In genomic region chr2:11406103-11406615, GRCm38 (mm10) we compare ENCODE assay signal across 25 mouse cellular contexts.
A peak's percentile ranks its signal among the peaks of the same experiment; 100 is the strongest.
DNase-seq lines count a peak whose midpoint lies in the region; ATAC-seq and TF ChIP-seq lines count a peak whose summit lies in the region.
"Had no signal": no experiment of that assay in that cellular context is flagged by ENCODE, and none has a peak within 500 bp of the region (broad histone marks: within the 10 kb centered on the region; RNA-seq: fewer than 3 reads in every experiment).

No protein-coding gene starts in this region.

- TF ChIP-seq POLR2A in liver, adult 2 months (IDR thresholded peaks at IDR 0.05; ENCODE audit: extremely low read depth, insufficient read depth, low read length), result no peak

- no peaks in the 10 kb centered on the region for H3K27me3 ChIP-seq in liver, adult 2 months (ENCODE audit: control insufficient read depth, insufficient read depth, low read length)
- no peaks in the 10 kb centered on the region for H3K27me3 ChIP-seq in liver, embryonic 13.5 days
- H3K27me3 ChIP-seq in liver, embryonic 16.5 days (ENCODE audit: control insufficient read depth, insufficient read depth, low read depth, low read length), result no peaks in the 10 kb centered on the region
- H3K27me3 ChIP-seq: embryonic facial prominence, embryonic 13.5 days; forebrain, embryonic 12.5 days; forebrain, embryonic 15.5 days; hindbrain, embryonic 13.5 days had no signal

- no peak overlapping the region for H3K9ac ChIP-seq in liver, adult 2 months (ENCODE audit: low read depth, low read length)
- no peak overlapping the region for H3K9ac ChIP-seq in liver, embryonic 13.5 days
- no peak overlapping the region for H3K9ac ChIP-seq in liver, embryonic 16.5 days (ENCODE audit: low read depth, low read length)
- H3K9ac ChIP-seq: embryonic facial prominence, embryonic 13.5 days; forebrain, embryonic 12.5 days; forebrain, embryonic 15.5 days; hindbrain, embryonic 13.5 days had no signal

- H3K4me2 ChIP-seq in liver, embryonic 13.5 days, result no peak overlapping the region
- no peak overlapping the region for H3K4me2 ChIP-seq in liver, embryonic 16.5 days (ENCODE audit: low read depth, low read length)
- H3K4me2 ChIP-seq: embryonic facial prominence, embryonic 13.5 days; forebrain, embryonic 12.5 days; forebrain, embryonic 15.5 days; hindbrain, embryonic 13.5 days had no signal

- peak; percentile 91 for DNase-seq in liver, adult 2 months (ENCODE audit: extremely low read depth, low read depth, low spot score)
- DNase-seq in liver, result no peak
- no peak for DNase-seq in liver, embryonic 13.5 days
- DNase-seq in retina, postnatal 1 day, result no peak
- no peak for DNase-seq in frontal cortex, postnatal 14 days (ENCODE audit: low spot score in 2 of 2)
- DNase-seq: adrenal gland, adult 2 months; adrenal gland, postnatal 14 days; cerebellum, adult 11-12 months; cerebellum, adult 8-10 months; cerebellum, postnatal 10 days; cerebellum, postnatal 36 days; embryo, embryonic 11 days; gastrocnemius, adult 2 months; gastrocnemius, postnatal 14 days; heart, adult 18-20 months had no signal

- H3K79me2 ChIP-seq in liver, adult 2 months (ENCODE audit: control insufficient read depth, insufficient read depth, low read length), result no peaks in the 10 kb centered on the region

- H3K4me1 ChIP-seq in liver, adult 2 months (ENCODE audit: control insufficient read depth, insufficient read depth, low read length), result peaks cover 10% of the 10 kb centered on the region
- no peaks in the 10 kb centered on the region for H3K4me1 ChIP-seq in liver, embryonic 13.5 days (replicated peaks)
- no peaks in the 10 kb centered on the region for H3K4me1 ChIP-seq in liver, embryonic 16.5 days (ENCODE audit: control insufficient read depth, low read depth, low read length)
- H3K4me1 ChIP-seq: embryonic facial prominence, embryonic 10.5 days; embryonic facial prominence, embryonic 13.5 days; forebrain, embryonic 12.5 days; forebrain, embryonic 15.5 days; hindbrain, embryonic 13.5 days had no signal

- no peak for TF ChIP-seq CTCF in liver, adult 2 months (IDR thresholded peaks at IDR 0.05; ENCODE audit: low read depth, low read length)

- no peak overlapping the region for H3K4me3 ChIP-seq in liver, adult 2 months (ENCODE audit: insufficient read depth, low read depth, low read length)
- H3K4me3 ChIP-seq in liver, embryonic 13.5 days (replicated peaks), result no peak overlapping the region
- no peak overlapping the region for H3K4me3 ChIP-seq in liver, embryonic 16.5 days (ENCODE audit: low read depth, low read length)
- H3K4me3 ChIP-seq: embryonic facial prominence, embryonic 10.5 days; embryonic facial prominence, embryonic 13.5 days; erythroblast, embryonic 14.5 days; forebrain, embryonic 12.5 days; forebrain, embryonic 15.5 days; gastrocnemius, adult 2 months; hindbrain, embryonic 10.5 days; hindbrain, embryonic 13.5 days had no signal

- peak overlapping the region; percentile 94 for H3K27ac ChIP-seq in liver, adult 2 months (replicated peaks; ENCODE audit: insufficient read depth, low read depth, low read length)
- no peak overlapping the region for H3K27ac ChIP-seq in liver, embryonic 13.5 days
- H3K27ac ChIP-seq in liver, embryonic 16.5 days (ENCODE audit: low read length), result no peak overlapping the region
- H3K27ac ChIP-seq: embryonic facial prominence, embryonic 10.5 days; embryonic facial prominence, embryonic 13.5 days; forebrain, embryonic 12.5 days; forebrain, embryonic 15.5 days; gastrocnemius, adult 2 months; hindbrain, embryonic 10.5 days; hindbrain, embryonic 13.5 days had no signal

- ATAC-seq in liver, embryonic 13.5 days (ENCODE audit: low read depth), result peak; percentile 61
- peak; percentile 67 for ATAC-seq in liver, embryonic 16.5 days (ENCODE audit: low read depth)
- ATAC-seq: CD4-positive, CD25-positive, alpha-beta regulatory T cell, adult 4 months; forebrain, embryonic 15.5 days; hindbrain, embryonic 16.5 days had no signal

- no peaks in the 10 kb centered on the region for H3K9me3 ChIP-seq in liver, embryonic 13.5 days (replicated peaks)
- no peaks in the 10 kb centered on the region for H3K9me3 ChIP-seq in liver, embryonic 16.5 days (replicated peaks; ENCODE audit: control insufficient read depth, low read length)
- H3K9me3 ChIP-seq: embryonic facial prominence, embryonic 10.5 days; embryonic facial prominence, embryonic 13.5 days; forebrain, embryonic 12.5 days; forebrain, embryonic 15.5 days; hindbrain, embryonic 10.5 days; hindbrain, embryonic 13.5 days had no signal

- WGBS in liver, adult 2 months, result 21% methylated on average over 1 of the region's 1 CpGs
- WGBS in liver, embryonic 13.5 days (ENCODE audit: insufficient replicate concordance), result 64% methylated on average over 1 of the region's 1 CpGs
- WGBS in liver, embryonic 16.5 days (ENCODE audit: insufficient replicate concordance), result 53% methylated on average over 1 of the region's 1 CpGs

- H3K36me3 ChIP-seq in liver, adult 2 months (ENCODE audit: control insufficient read depth, insufficient read depth, low read length), result no peaks in the 10 kb centered on the region
- H3K36me3 ChIP-seq in liver, embryonic 13.5 days, result no peaks in the 10 kb centered on the region
- no peaks in the 10 kb centered on the region for H3K36me3 ChIP-seq in liver, embryonic 16.5 days (ENCODE audit: control insufficient read depth, insufficient read depth)
- H3K36me3 ChIP-seq: embryonic facial prominence, embryonic 10.5 days; embryonic facial prominence, embryonic 13.5 days; forebrain, embryonic 12.5 days; forebrain, embryonic 15.5 days; hindbrain, embryonic 10.5 days; hindbrain, embryonic 13.5 days had no signal
